Mouse (Mus musculus): ENCODE data around the gene Cxcl15. TPM values are rescaled to one million over a fixed set of nuclear protein-coding genes. Genes with fewer than 3 reads are reported as not detected.

Gene Cxcl15
- total and polyA plus RNA-seq, 2 experiments from 2014 or later = 0.08 to 0.19 TPM

Small RNA genes lying within 50 kb of the gene (microRNA-seq; reads per million reads assigned to microRNA genes)
- gene Gm24322 = not detected

Other genes with a start within 250 kb of the Cxcl15 start
- gene 5830473C10Rik, start 233.4 kb upstream of the Cxcl15 start, total RNA-seq (2014; rRNA removed; ENCODE audit: low replicate concordance) = not detected in 2 replicates
- not detected in 2 replicates for gene 5830473C10Rik, start 233.4 kb upstream of the Cxcl15 start, polyA plus RNA-seq (2015; fragmentation: Nextera tagmentation; extraction: Ambion mirVana)
- gene Rassf6, start 153.9 kb upstream of the Cxcl15 start, total RNA-seq (2014; rRNA removed; ENCODE audit: low replicate concordance) = 0.35 and 0.65 TPM in 2 replicates
- 0.41 and 0.43 TPM in 2 replicates for gene Rassf6, start 153.9 kb upstream of the Cxcl15 start, polyA plus RNA-seq (2015; fragmentation: Nextera tagmentation; extraction: Ambion mirVana)
- gene Cxcl5, start 35.2 kb upstream of the Cxcl15 start, total RNA-seq (2014; rRNA removed; ENCODE audit: low replicate concordance) = not detected in 2 replicates
- 0.10 and 0.14 TPM in 2 replicates for gene Cxcl5, start 35.2 kb upstream of the Cxcl15 start, polyA plus RNA-seq (2015; fragmentation: Nextera tagmentation; extraction: Ambion mirVana)
- 2.9 and 4.8 TPM in 2 replicates for gene Ppbp, start 26.0 kb upstream of the Cxcl15 start, total RNA-seq (2014; rRNA removed; ENCODE audit: low replicate concordance)
- gene Ppbp, start 26.0 kb upstream of the Cxcl15 start, polyA plus RNA-seq (2015; fragmentation: Nextera tagmentation; extraction: Ambion mirVana) = 1.1 and 1.5 TPM in 2 replicates
- 45.1 and 102 TPM in 2 replicates for gene Pf4, start 22.1 kb upstream of the Cxcl15 start, total RNA-seq (2014; rRNA removed; ENCODE audit: low replicate concordance)
- gene Pf4, start 22.1 kb upstream of the Cxcl15 start, polyA plus RNA-seq (2015; fragmentation: Nextera tagmentation; extraction: Ambion mirVana) = 66.0 and 73.4 TPM in 2 replicates
- gene Cxcl3, start 8.4 kb upstream of the Cxcl15 start, total RNA-seq (2014; rRNA removed; ENCODE audit: low replicate concordance) = not detected in 2 replicates
- not detected in 2 replicates for gene Cxcl3, start 8.4 kb upstream of the Cxcl15 start, polyA plus RNA-seq (2015; fragmentation: Nextera tagmentation; extraction: Ambion mirVana)
- gene Cxcl1, start 96.7 kb downstream of the Cxcl15 start, total RNA-seq (2014; rRNA removed; ENCODE audit: low replicate concordance) = 0.27 and 0.31 TPM in 2 replicates
- gene Cxcl1, start 96.7 kb downstream of the Cxcl15 start, polyA plus RNA-seq (2015; fragmentation: Nextera tagmentation; extraction: Ambion mirVana) = 1.4 and 1.5 TPM in 2 replicates
- not detected in 2 replicates for gene Cxcl2, start 109.3 kb downstream of the Cxcl15 start, total RNA-seq (2014; rRNA removed; ENCODE audit: low replicate concordance)
- not detected in 2 replicates for gene Cxcl2, start 109.3 kb downstream of the Cxcl15 start, polyA plus RNA-seq (2015; fragmentation: Nextera tagmentation; extraction: Ambion mirVana)
- 30.5 and 88.5 TPM in 2 replicates for gene Mthfd2l, start 136.6 kb downstream of the Cxcl15 start, total RNA-seq (2014; rRNA removed; ENCODE audit: low replicate concordance)
- gene Mthfd2l, start 136.6 kb downstream of the Cxcl15 start, polyA plus RNA-seq (2015; fragmentation: Nextera tagmentation; extraction: Ambion mirVana) = 29.1 and 29.2 TPM in 2 replicates
- not detected in 2 replicates for gene Epgn, start 232.9 kb downstream of the Cxcl15 start, total RNA-seq (2014; rRNA removed; ENCODE audit: low replicate concordance)
- gene Epgn, start 232.9 kb downstream of the Cxcl15 start, polyA plus RNA-seq (2015; fragmentation: Nextera tagmentation; extraction: Ambion mirVana) = 0.10 and 0.12 TPM in 2 replicates